Mouse (Mus musculus) intestine, embryonic 15.5 days (tissue): ENCODE results near the gene Sgip1. TPM values are rescaled to one million over a fixed set of nuclear protein-coding genes. Genes with fewer than 3 reads are reported as not detected.

Experiments
- ATAC-seq: fragments of 200-750 bp; cut with Nextera tagmentation; 2 replicates; pipeline ENCODE4 v1.8.0; 2017; ENCODE audit warnings: moderate TSS enrichment, moderate library complexity
- H3K27ac ChIP-seq: fragments of 300-500 bp; sonication (generic); 2 replicates; pipeline ENCODE4 v1.5.1; 2015; ENCODE audit warnings: mild to moderate bottlenecking, inconsistent platforms
- H3K27me3 ChIP-seq: fragments of 300-500 bp; sonication (generic); replicated peaks from 2 replicates; pipeline ENCODE4 v1.6.1; 2015; ENCODE audit warnings: inconsistent platforms
- H3K36me3 ChIP-seq: fragments of 300-500 bp; sonication (generic); 2 replicates; pipeline ENCODE4 v1.6.1; 2015; ENCODE audit warnings: inconsistent platforms
- H3K4me1 ChIP-seq: fragments of 300-500 bp; sonication (generic); replicated peaks from 2 replicates; pipeline ENCODE4 v1.6.1; 2015; ENCODE audit warnings: inconsistent platforms
- H3K4me2 ChIP-seq: fragments of 300-500 bp; sonication (generic); replicated peaks from 2 replicates; pipeline ENCODE4 v1.6.1; 2015; ENCODE audit warnings: mild to moderate bottlenecking, inconsistent platforms
- H3K4me3 ChIP-seq: fragments of 300-500 bp; sonication (generic); replicated peaks from 2 replicates; pipeline ENCODE4 v1.5.1; 2015; ENCODE audit warnings: inconsistent platforms
- H3K9ac ChIP-seq: fragments of 300-500 bp; sonication (generic); 2 replicates; pipeline ENCODE4 v1.6.1; 2015; ENCODE audit warnings: inconsistent platforms
- H3K9me3 ChIP-seq: fragments of 300-500 bp; sonication (generic); 2 replicates; pipeline ENCODE4 v1.6.1; 2016; ENCODE audit warnings: inconsistent platforms
- WGBS: fragments of 180-500 bp; shearing (Covaris S2); methylation state at CpG from one replicate; pipeline ENCODE4 v1.1.7; 2015; 5-methylcytosine and 5-hydroxymethylcytosine counted together
- polyA plus RNA-seq: library from polyadenylated mRNA; unstranded; fragments of >200 nt; fragmentation: Nextera tagmentation; extraction: Ambion mirVana; gene quantifications from 2 replicates; pipeline ENCODE4 v1.2.1, GENCODE M21; 2015

Sgip1 gene
- polyA plus RNA-seq, 1 experiment from 2014 or later: 9.9 TPM

DNA sequence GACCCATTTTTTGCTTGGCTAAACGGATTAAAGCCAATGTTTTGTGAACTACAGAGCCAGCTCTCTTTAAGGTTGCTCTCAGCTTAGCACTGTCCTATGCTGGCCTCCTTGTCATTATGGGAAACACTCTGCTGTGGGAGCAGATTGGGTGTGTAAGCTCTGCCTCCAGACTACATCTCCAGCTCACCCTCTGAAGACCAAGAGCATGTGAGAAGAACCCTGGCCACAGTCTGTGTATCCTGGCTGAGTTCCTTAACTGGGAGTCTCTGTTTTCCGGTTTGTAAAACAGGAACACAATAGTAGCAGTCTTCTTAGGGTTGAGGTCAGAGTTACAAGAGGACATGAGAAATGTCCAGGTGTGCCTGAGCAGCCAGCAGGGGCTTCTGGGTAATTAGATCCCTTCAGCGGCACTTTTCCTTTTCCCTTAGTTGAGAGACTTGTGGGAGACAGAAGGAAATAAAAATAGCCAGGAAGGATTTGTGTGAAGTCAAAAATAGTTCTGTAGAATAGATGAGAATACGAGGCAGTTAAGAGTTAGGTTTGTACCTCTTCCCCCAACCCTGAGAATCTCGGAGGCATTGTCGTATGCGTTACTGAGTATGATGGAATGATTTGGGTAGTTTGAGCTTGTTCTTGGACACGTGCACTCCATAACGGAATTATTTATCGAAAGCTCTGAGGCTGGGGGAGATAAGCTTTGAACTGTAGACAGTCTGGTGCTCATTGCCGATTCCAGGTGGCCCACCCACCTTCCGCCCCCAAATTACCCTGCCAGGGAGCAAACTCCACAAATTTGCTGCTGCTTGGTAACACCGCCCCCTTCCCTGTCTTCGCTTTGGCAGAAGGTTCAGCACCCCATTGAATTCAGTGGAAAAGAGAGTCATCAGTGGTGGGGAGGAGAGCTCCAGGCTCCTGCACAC lies 146.9 kb downstream of the Sgip1 start:
- 73% methylated on average over 14 of the region's 14 CpGs for WGBS
- no peak overlapping the region for H3K27ac ChIP-seq
- H3K9ac ChIP-seq: no peak overlapping the region
- no peaks in the 10 kb centered on the region for H3K27me3 ChIP-seq
- no peaks in the 10 kb centered on the region for H3K36me3 ChIP-seq
- no peaks in the 10 kb centered on the region for H3K9me3 ChIP-seq
- no peak for ATAC-seq
- no peaks in the 10 kb centered on the region for H3K4me1 ChIP-seq
- no peak overlapping the region for H3K4me3 ChIP-seq
- H3K4me2 ChIP-seq: no peak overlapping the region

DNA sequence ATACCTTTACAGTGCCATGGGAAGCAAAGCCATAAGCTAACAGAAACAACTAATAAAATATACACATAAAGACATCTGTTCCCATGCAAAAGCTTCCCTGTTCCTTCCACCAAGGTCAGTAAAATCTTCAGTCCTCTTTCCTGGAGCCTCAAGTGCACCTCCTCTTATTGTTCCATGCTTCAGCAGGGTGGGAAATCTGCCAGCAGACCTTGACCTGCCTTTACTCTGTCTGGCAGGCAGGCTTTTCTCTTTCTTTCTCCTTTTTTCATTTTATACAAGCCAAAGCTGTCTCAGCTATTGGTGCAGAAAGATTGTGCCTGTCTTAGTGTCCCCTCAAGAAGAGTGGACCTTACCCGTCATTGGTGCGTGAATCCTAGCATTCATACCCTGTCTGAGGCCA lies 154.8 kb downstream of the Sgip1 start:
- Histone ChIP-seq H3K36me3 (no peaks in the 10 kb centered on the region), H3K27me3 (no peaks in the 10 kb centered on the region), H3K4me1 (no peaks in the 10 kb centered on the region), H3K9me3 (0 out of 2 replicates have a peak, but pooled peaks cover 3% of the 10 kb centered on the region), H3K9ac (no peak overlapping the region), H3K27ac (no peak overlapping the region), H3K4me2 (no peak overlapping the region), H3K4me3 (no peak overlapping the region)
- ATAC-seq: no peak
- WGBS: 99% methylated on average over 2 of the region's 2 CpGs

DNA sequence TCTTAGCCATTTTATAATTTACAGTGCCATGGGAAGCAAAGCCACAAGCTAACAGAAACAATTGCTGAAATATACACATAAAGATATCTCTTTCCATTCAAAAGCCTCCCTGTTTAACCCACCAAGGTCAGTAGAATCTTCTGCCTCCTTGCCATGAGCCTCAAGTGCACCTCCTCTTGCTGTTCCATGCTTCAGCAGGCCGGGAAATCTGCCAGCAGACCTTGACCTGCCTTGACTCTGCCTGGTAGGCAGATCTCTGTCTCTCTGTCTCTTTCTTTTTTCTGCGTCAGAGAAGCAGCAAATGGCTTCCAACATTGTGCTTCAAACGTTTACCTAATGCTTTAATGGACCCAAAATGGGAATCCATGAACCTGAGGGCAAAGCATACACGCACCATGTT lies 157.9 kb downstream of the Sgip1 start:
- no peak overlapping the region for H3K4me3 ChIP-seq
- no peak overlapping the region for H3K27ac ChIP-seq
- H3K4me2 ChIP-seq: no peak overlapping the region
- H3K4me1 ChIP-seq: no peaks in the 10 kb centered on the region
- no peaks in the 10 kb centered on the region for H3K27me3 ChIP-seq
- 67% methylated on average over 4 of the region's 4 CpGs for WGBS
- 0 out of 2 replicates have a peak, but pooled peaks cover 3% of the 10 kb centered on the region for H3K9me3 ChIP-seq
- H3K9ac ChIP-seq: no peak overlapping the region
- no peaks in the 10 kb centered on the region for H3K36me3 ChIP-seq
- no peak for ATAC-seq

DNA sequence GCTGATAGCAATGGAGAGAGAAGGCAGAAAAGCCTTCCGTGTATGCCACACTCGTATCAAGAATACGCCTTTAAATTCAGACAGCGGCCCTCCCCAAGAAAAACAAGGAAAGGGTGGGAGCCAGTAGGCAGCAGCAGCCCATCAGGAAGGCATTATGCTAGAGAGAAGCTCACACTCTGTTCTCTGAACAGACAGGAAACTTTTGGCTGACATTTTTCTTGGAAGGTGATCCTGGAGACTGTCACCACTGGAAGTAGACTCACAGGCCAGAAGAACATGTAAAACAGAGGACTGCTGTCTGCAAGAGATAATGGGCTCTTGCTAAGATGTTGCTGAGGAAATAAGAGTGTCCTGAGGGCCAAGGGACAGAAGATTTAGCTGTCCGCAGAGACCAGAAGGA lies 158.6 kb downstream of the Sgip1 start:
- Histone ChIP-seq H3K36me3 (no peaks in the 10 kb centered on the region), H3K9me3 (0 out of 2 replicates have a peak, but pooled peaks cover 3% of the 10 kb centered on the region), H3K27me3 (no peaks in the 10 kb centered on the region), H3K4me1 (no peaks in the 10 kb centered on the region), H3K27ac (no peak overlapping the region), H3K4me3 (no peak overlapping the region), H3K4me2 (no peak overlapping the region), H3K9ac (no peak overlapping the region)
- ATAC-seq: no peak
- 91% methylated on average over 5 of the region's 5 CpGs for WGBS

DNA sequence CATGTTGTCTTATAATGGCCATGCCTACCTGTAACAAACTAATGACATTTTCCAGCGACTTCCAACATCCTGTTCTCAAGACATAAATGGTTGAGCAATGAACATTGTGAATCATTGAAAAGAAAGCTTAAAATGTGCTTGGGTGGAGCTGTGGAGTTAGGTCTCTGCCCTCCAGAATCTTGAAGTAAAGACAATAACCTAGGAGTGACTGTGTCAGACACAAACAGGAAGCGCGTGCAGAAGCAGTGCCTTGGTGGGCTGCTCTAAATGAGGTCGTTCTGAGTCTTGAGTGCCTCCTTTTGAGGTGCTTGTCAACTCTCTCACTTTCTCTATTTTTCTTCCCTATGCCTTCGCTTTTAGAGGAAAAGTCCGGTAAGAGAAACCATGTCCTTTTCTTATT lies 159.1 kb downstream of the Sgip1 start:
- Histone ChIP-seq H3K27ac (no peak overlapping the region), H3K9me3 (0 out of 2 replicates have a peak, but pooled peaks cover 3% of the 10 kb centered on the region), H3K36me3 (no peaks in the 10 kb centered on the region), H3K9ac (no peak overlapping the region), H3K4me1 (no peaks in the 10 kb centered on the region), H3K4me3 (no peak overlapping the region), H3K4me2 (no peak overlapping the region), H3K27me3 (no peaks in the 10 kb centered on the region)
- 84% methylated on average over 6 of the region's 6 CpGs for WGBS
- no peak for ATAC-seq

DNA sequence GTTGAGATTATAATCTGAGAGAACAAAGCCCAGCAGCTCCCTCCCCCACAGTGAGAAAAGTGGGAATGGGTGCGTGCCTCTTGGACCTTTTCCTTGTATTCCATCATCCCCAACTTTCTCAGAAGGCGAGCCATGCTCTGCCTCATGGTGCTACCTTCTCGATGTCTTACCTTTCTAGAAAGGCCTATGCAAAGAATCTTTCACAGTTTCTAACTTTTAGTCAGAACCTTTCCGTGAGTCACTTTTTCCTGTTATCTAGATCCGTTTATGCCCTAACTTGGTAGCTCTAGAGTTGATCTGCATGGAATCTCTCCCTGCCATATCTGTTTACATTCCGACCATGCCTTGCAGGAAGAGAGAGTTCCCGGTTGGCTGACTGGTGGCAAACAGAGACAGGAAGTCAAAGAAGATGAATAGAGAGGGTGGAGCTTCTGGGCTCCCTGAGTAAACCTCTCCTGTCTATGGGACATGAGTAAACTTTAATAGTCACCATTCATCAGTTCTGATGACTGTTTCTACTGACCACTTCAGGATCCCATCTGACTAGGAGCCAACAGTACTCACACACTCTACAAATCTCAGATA lies 166.8 kb downstream of the Sgip1 start:
- Histone ChIP-seq H3K27ac (no peak overlapping the region), H3K4me2 (no peak overlapping the region), H3K36me3 (no peaks in the 10 kb centered on the region), H3K9me3 (no peaks in the 10 kb centered on the region), H3K4me3 (no peak overlapping the region), H3K9ac (no peak overlapping the region), H3K27me3 (no peaks in the 10 kb centered on the region), H3K4me1 (no peaks in the 10 kb centered on the region)
- no peak for ATAC-seq
- WGBS: 53% methylated on average over 7 of the region's 7 CpGs

DNA sequence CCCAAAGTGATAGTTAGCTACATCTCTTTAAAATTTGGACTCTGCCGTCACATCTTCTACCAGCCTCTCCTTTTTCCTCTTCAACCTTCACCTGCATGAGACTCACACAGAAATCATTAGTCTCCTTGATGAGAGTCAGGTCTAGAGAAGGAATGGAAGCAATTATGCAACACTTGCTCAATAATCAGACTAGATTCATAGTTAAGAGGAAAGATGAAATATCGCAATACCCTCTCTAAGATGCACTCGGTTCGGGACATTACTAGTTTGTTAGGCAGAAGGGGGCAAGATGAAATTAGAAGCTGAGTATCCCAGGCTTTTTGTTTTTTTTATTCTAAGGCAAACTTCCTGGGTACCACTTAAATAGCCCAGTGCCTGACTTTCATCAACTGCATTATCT lies 169.1 kb downstream of the Sgip1 start:
- H3K4me2 ChIP-seq: no peak overlapping the region
- H3K36me3 ChIP-seq: no peaks in the 10 kb centered on the region
- no peak overlapping the region for H3K4me3 ChIP-seq
- H3K27ac ChIP-seq: no peak overlapping the region
- H3K9ac ChIP-seq: no peak overlapping the region
- H3K9me3 ChIP-seq: no peaks in the 10 kb centered on the region
- 91% methylated on average over 4 of the region's 4 CpGs for WGBS
- no peaks in the 10 kb centered on the region for H3K4me1 ChIP-seq
- no peak for ATAC-seq
- H3K27me3 ChIP-seq: no peaks in the 10 kb centered on the region

DNA sequence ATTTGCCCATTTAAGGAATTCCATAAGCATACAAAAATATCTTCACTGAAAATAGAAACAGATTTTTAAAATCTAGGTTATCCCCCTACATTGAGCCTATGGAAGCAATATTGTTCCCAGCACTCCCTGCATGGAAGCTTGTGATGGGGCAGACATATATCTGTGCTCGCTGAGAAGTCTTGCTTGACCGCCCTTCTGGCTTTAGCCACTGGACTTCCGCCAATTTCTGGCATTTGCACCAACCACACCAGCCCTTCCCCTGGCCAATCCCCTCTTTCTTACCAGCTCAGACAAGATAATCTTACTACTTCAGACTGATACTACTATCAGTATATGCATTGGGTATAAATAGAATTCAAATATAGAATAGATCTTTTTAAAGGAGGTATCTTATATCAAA lies 172.1 kb downstream of the Sgip1 start:
- H3K4me2 ChIP-seq: no peak overlapping the region
- H3K4me3 ChIP-seq: no peak overlapping the region
- H3K9me3 ChIP-seq: no peaks in the 10 kb centered on the region
- no peaks in the 10 kb centered on the region for H3K36me3 ChIP-seq
- H3K9ac ChIP-seq: no peak overlapping the region
- 93% methylated on average over 3 of the region's 3 CpGs for WGBS
- ATAC-seq: no peak
- H3K27me3 ChIP-seq: no peaks in the 10 kb centered on the region
- no peaks in the 10 kb centered on the region for H3K4me1 ChIP-seq
- H3K27ac ChIP-seq: no peak overlapping the region

DNA sequence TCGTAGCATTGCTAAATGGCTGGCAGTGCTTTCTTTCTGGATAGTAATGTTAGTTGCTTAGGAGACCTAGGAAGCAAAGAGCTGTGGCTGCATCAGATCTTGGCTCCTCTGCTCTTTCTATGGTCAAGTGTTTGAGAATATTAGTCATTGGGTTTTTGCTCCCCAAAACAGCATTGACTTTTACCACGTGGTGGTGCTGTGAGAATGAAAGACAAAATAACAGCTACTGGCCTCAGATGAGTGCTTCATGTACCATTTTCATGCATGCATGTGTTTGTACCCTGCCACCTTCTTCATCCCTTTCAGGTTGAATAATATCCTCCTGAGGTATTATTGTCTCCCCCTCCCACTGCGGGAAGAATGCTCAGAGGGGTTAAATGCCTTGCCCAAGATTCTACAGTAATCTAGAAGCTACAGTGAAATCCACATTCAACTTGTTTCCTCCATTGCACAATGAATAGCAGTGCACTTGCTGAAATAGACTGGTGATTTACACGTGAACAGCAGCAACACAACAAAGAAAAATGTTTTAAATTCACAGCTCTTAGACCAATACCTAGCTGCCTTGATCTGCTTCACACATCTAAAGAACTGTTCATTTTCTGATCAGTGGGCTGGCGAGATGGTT lies 172.7 kb downstream of the Sgip1 start:
- Histone ChIP-seq H3K4me2 (no peak overlapping the region), H3K36me3 (no peaks in the 10 kb centered on the region), H3K27ac (no peak overlapping the region), H3K9ac (no peak overlapping the region), H3K9me3 (no peaks in the 10 kb centered on the region), H3K4me3 (no peak overlapping the region), H3K4me1 (no peaks in the 10 kb centered on the region), H3K27me3 (no peaks in the 10 kb centered on the region)
- WGBS: 75% methylated on average over 5 of the region's 5 CpGs
- no peak for ATAC-seq

DNA sequence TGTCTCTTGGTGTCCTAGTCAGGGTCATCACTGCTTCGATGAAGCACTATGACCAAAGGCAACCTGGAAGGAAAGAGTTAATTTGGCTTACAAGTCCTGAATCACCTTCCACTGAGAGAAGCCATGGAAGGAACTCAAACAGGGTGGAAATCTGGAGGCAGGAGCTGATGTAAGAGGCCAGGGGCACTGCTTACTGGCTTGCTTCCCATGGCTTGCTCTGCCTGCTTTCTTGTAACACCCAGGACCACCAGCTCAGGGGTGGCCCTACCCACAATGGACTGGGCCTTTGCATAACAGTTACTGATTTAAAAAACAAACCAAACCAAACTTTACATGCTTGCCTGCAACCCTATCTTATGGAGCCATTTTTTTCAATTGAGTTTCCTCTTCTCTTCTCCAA lies 177.1 kb downstream of the Sgip1 start:
- ATAC-seq: no peak
- WGBS: 76% methylated on average over 1 of the region's 1 CpGs
- Histone ChIP-seq H3K36me3 (no peaks in the 10 kb centered on the region), H3K9ac (no peak overlapping the region), H3K4me3 (no peak overlapping the region), H3K9me3 (no peaks in the 10 kb centered on the region), H3K27me3 (no peaks in the 10 kb centered on the region), H3K27ac (no peak overlapping the region), H3K4me2 (no peak overlapping the region), H3K4me1 (no peaks in the 10 kb centered on the region)

DNA sequence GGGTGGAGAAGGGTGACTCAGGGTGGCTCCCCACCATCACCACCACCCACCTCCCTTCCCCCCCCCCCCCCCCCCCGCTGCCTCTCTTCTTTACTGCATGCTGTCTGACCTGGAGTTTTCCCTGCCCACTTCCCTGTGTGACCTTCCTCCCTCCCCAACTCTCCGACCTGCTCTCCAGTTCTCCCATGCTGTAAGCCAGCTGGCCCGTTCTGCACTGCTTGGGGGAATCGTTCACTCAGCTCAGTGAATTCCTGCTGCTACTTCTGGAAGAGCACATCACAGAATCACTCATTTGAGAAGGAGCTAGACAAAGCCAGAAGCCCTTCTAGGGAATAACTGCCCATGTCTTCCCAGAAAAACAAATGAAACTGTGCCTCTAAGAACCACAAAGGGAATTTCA lies 188.4 kb downstream of the Sgip1 start:
- H3K4me2 ChIP-seq: no peak overlapping the region
- H3K36me3 ChIP-seq: no peaks in the 10 kb centered on the region
- ATAC-seq: no peak
- H3K27ac ChIP-seq: no peak overlapping the region
- H3K4me3 ChIP-seq: no peak overlapping the region
- WGBS: 44% methylated on average over 3 of the region's 4 CpGs
- H3K9ac ChIP-seq: no peak overlapping the region
- no peaks in the 10 kb centered on the region for H3K4me1 ChIP-seq
- H3K9me3 ChIP-seq: no peaks in the 10 kb centered on the region
- H3K27me3 ChIP-seq: no peaks in the 10 kb centered on the region

DNA sequence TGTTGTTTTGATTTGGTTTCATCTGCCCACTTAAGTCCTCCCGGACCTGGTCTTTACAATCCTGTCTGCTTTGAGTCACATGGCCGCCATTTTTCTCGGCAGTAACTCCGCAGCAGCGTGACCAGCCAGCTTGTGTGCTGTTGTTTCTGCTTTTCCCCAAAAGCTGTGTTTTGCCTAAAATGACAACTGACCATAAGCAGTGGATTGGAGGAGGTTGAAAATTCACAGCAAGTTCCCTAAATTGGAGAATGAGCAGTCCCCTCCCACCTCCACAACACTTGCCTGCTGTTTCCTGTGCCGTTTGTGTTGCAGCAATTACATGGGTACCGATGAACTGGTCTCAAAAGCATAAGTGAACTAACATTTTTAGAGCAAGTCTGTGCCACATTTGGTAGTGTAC lies 189.6 kb downstream of the Sgip1 start:
- H3K4me3 ChIP-seq: no peak overlapping the region
- H3K9me3 ChIP-seq: no peaks in the 10 kb centered on the region
- no peak overlapping the region for H3K27ac ChIP-seq
- no peaks in the 10 kb centered on the region for H3K27me3 ChIP-seq
- H3K4me2 ChIP-seq: no peak overlapping the region
- no peaks in the 10 kb centered on the region for H3K36me3 ChIP-seq
- WGBS: 77% methylated on average over 7 of the region's 7 CpGs
- no peak for ATAC-seq
- no peaks in the 10 kb centered on the region for H3K4me1 ChIP-seq
- H3K9ac ChIP-seq: no peak overlapping the region
